Mouse (Mus musculus): ENCODE results near the gene Gdf2.

- TF ChIP-seq POLR2A (IDR thresholded peaks at IDR 0.05; ENCODE audit: low read depth, low read length): no peak
- no peak for TF ChIP-seq CTCF (IDR thresholded peaks at IDR 0.05; ENCODE audit: extremely low read depth, insufficient read length, insufficient replicate concordance, low read depth, low read length)
Observed at GRCm38 (mm10) chr14:33903199-33903598, 37.6 kb upstream of the Gdf2 start.
